Mouse (Mus musculus) gastrocnemius, postnatal 14 days (tissue): Measurements from ENCODE around the gene Ipo5. TPM values are rescaled to one million over a fixed set of nuclear protein-coding genes. Genes with fewer than 3 reads are reported as not detected.

Source experiments
- DNase-seq: peaks from one replicate; pipeline ENCODE4 v3.0.0; 2021; ENCODE audit warnings: mixed read lengths
- intact Hi-C: fragments of 180-260 bp; cut with DNase I; formaldehyde crosslinking; loops from one replicate; pipeline ENCODE4 v1.15.1; 2025; ENCODE audit warnings: low total_unique reads
- total RNA-seq, 2 experiments: library from RNA; stranded (reverse); gene quantifications; 2 replicates each; pipeline ENCODE4 v1.2.3; 2021

The Ipo5 gene
- total RNA-seq, 2 experiments from 2014 or later = 79.7 to 84.1 TPM

GRCm38 (mm10) chr14:120979559-120979958 is 68.5 kb downstream of the Ipo5 start:
- peak; percentile 36 for DNase-seq
- intact Hi-C loops = loop anchor here (10.0 kb wide), 1 partner anchor 155 kb away; no protein-coding TSS in a partner anchor

GRCm38 (mm10) chr14:120989126-120989525 is 78.1 kb downstream of the Ipo5 start:
- intact Hi-C loops = no loop called here
- no peak for DNase-seq

Other genes with a start within 250 kb of the Ipo5 start
- 10 to 100 TPM; 10.7 to 11.8 TPM for gene Farp1, start 124.0 kb downstream of the Ipo5 start, total RNA-seq